Mouse (Mus musculus): Measurements from ENCODE around the gene Hist1h3d. TPM values are rescaled to one million over a fixed set of nuclear protein-coding genes. Genes with fewer than 3 reads are reported as not detected.

Hist1h3d gene
- total and polyA plus RNA-seq, 3 experiments, result 0.94 to 182 (median 13.5) TPM

- TF ChIP-seq ZNF384 (IDR thresholded peaks at IDR 0.05; ENCODE audit: low read depth, low read length), result no peak
- 0 out of 2 replicates have a peak, but pooled peaks have one; percentile 36 for TF ChIP-seq ELF1 (IDR thresholded peaks at IDR 0.05; ENCODE audit: low read depth, low read length)
- TF ChIP-seq MYC (IDR thresholded peaks at IDR 0.05; ENCODE audit: low read depth, low read length), result no peak; the same call in 1 of the 2 replicates
- peak; percentile 97 for TF ChIP-seq UBTF (IDR thresholded peaks at IDR 0.05; ENCODE audit: low read depth, low read length)
- TF ChIP-seq TBP (conservative IDR thresholded peaks at IDR 0.05; ENCODE audit: low read depth, low read length), result peak; percentile 99
- TF ChIP-seq MAX (IDR thresholded peaks at IDR 0.05; ENCODE audit: low read length), result no peak
- no peak for TF ChIP-seq CTCF (conservative IDR thresholded peaks at IDR 0.05 in 1 of 2, IDR thresholded peaks at IDR 0.05 in 1 of 2; ENCODE audit: low read depth in 2 of 2, low read length in 2 of 2)
- peak; percentile 95 for TF ChIP-seq POLR2A (IDR thresholded peaks at IDR 0.05; ENCODE audit: low read depth, low read length)
- TF ChIP-seq HCFC1 (IDR thresholded peaks at IDR 0.05; ENCODE audit: low read depth, low read length), result peak; percentile 71
- TF ChIP-seq MEF2A (IDR thresholded peaks at IDR 0.05; ENCODE audit: borderline replicate concordance, low read depth, low read length), result peak; percentile 58
- 0 out of 2 replicates have a peak, but pooled peaks have one; percentile 37 for TF ChIP-seq NRF1 (IDR thresholded peaks at IDR 0.05; ENCODE audit: low read depth, low read length)
- peak; percentile 98 for TF ChIP-seq CHD1 (IDR thresholded peaks at IDR 0.05; ENCODE audit: low read depth, low read length)
- peak; percentile 64 for TF ChIP-seq MAZ (IDR thresholded peaks at IDR 0.05; ENCODE audit: low read depth, low read length)
- 0 out of 2 replicates have a peak, but pooled peaks have one; percentile 45 for TF ChIP-seq KAT2A (IDR thresholded peaks at IDR 0.05; ENCODE audit: insufficient replicate concordance, low read length)
Observed at GRCm38 (mm10) chr13:23554925-23555838, 20.4 kb upstream of the Hist1h3d start (continued).

- peak overlapping the region; percentile 73 for H3K9ac ChIP-seq (ENCODE audit: insufficient read depth, low read depth)
- H3K4me3 ChIP-seq (replicated peaks in 1 of 3; ENCODE audit: low read depth in 2 of 3, low read length in 2 of 3, poor library complexity in 1 of 3), result peak overlapping the region; percentile 22 to 54 (median 50)
- no peaks in the 10 kb centered on the region for H3K9me3 ChIP-seq (replicated peaks; ENCODE audit: low read length)
- DNase-seq (ENCODE audit: extremely low read depth), result peak; percentile 93
- H3K27ac ChIP-seq (ENCODE audit: insufficient read depth, low read depth), result peak overlapping the region; percentile 83
- H3K4me1 ChIP-seq (ENCODE audit: control insufficient read depth in 1 of 2, insufficient read depth in 2 of 2), result peaks cover 4 to 23% of the 10 kb centered on the region in 2 experiments; a peak in 3 of 4 replicates
- H3K4me2 ChIP-seq (ENCODE audit: insufficient read depth, low read depth, poor library complexity, severe bottlenecking), result peak overlapping the region; percentile 65
- no peaks in the 10 kb centered on the region for H3K27me3 ChIP-seq (replicated peaks)
- H3K36me3 ChIP-seq (replicated peaks in 1 of 2; ENCODE audit: control insufficient read depth in 1 of 2, insufficient read depth in 1 of 2, low read length in 1 of 2), result no peaks in the 10 kb centered on the region
- in situ Hi-C loops (cut with MboI; ENCODE audit: low pct_ligation_motif_present, low pct_unique_long_range_greater_than_20kb, low sequenced_read_pairs) (loop anchor here (25.0 kb wide), 1 partner anchor 1819 kb away; the partner anchor contains the start of gene Hist1h4j), dilution Hi-C loops (cut with MboI; ENCODE audit: extremely low pct_ligation_motif_present, extremely low pct_unique_long_range_greater_than_20kb, low sequenced_read_pairs) (no loop called here)
- no peaks in the 10 kb centered on the region for H3K79me2 ChIP-seq (replicated peaks; ENCODE audit: control insufficient read depth, extremely low read depth, insufficient read depth, poor library complexity, severe bottlenecking)
- peak; percentile 91 for TF ChIP-seq NELFE (IDR thresholded peaks at IDR 0.05; ENCODE audit: low read depth, low read length)
- TF ChIP-seq RCOR1 (conservative IDR thresholded peaks at IDR 0.05; ENCODE audit: low read depth, low read length), result peak; percentile 77; the same call in 1 of the 2 replicates
- no peak for TF ChIP-seq USF2 (conservative IDR thresholded peaks at IDR 0.05; ENCODE audit: low read depth, low read length)
- TF ChIP-seq ZKSCAN1 (IDR thresholded peaks at IDR 0.05; ENCODE audit: borderline replicate concordance, low read depth, low read length), result no peak
- 0 out of 2 replicates have a peak, but pooled peaks have one; percentile 49 for TF ChIP-seq MAFK (IDR thresholded peaks at IDR 0.05; ENCODE audit: insufficient replicate concordance, low read length)
- peak; percentile 5; the same call in 1 of the 2 replicates for TF ChIP-seq MXI1 (IDR thresholded peaks at IDR 0.05; ENCODE audit: low read depth, low read length)
- peak; percentile 97 for TF ChIP-seq POLR2A (IDR thresholded peaks at IDR 0.05; ENCODE audit: low read depth, low read length)
- TF ChIP-seq KAT2A (IDR thresholded peaks at IDR 0.05; ENCODE audit: insufficient replicate concordance, low read length), result no peak
- peak; percentile 96 for TF ChIP-seq TBP (conservative IDR thresholded peaks at IDR 0.05; ENCODE audit: low read depth, low read length)
- TF ChIP-seq IRF4 (IDR thresholded peaks at IDR 0.05; ENCODE audit: low read depth, low read length), result 0 out of 2 replicates have a peak, but pooled peaks have one; percentile 1
- peak; percentile 100 for TF ChIP-seq POLR2AphosphoS2 (IDR thresholded peaks at IDR 0.05; ENCODE audit: low read depth, low read length)
- TF ChIP-seq NRF1 (IDR thresholded peaks at IDR 0.05; ENCODE audit: low read depth, low read length), result no peak
- peak; percentile 99 for TF ChIP-seq ZMIZ1 (IDR thresholded peaks at IDR 0.05; ENCODE audit: low read depth, low read length)
- TF ChIP-seq USF1 (IDR thresholded peaks at IDR 0.05; ENCODE audit: low read depth, low read length), result no peak
- TF ChIP-seq ELF1 (IDR thresholded peaks at IDR 0.05; ENCODE audit: low read depth, low read length), result 0 out of 2 replicates have a peak, but pooled peaks have one; percentile 44
- TF ChIP-seq CTCF (conservative IDR thresholded peaks at IDR 0.05 in 1 of 2, IDR thresholded peaks at IDR 0.05 in 1 of 2; ENCODE audit: low read depth in 2 of 2, low read length in 2 of 2), result no peak
- no peak for TF ChIP-seq ZC3H11A (IDR thresholded peaks at IDR 0.05; ENCODE audit: low read depth, low read length)
- no peak for TF ChIP-seq RAD21 (IDR thresholded peaks at IDR 0.05; ENCODE audit: low read depth, low read length)
- TF ChIP-seq TCF12 (IDR thresholded peaks at IDR 0.05; ENCODE audit: low read depth, low read length), result no peak; the same call in 1 of the 2 replicates
- TF ChIP-seq HCFC1 (IDR thresholded peaks at IDR 0.05; ENCODE audit: low read depth, low read length), result peak; percentile 53
- no peak for TF ChIP-seq JUND (conservative IDR thresholded peaks at IDR 0.05; ENCODE audit: low read depth, low read length)
- no peak for TF ChIP-seq ETS1 (conservative IDR thresholded peaks at IDR 0.05; ENCODE audit: low read depth, low read length)
- no peak; the same call in 1 of the 2 replicates for TF ChIP-seq SIN3A (IDR thresholded peaks at IDR 0.05; ENCODE audit: low read length)
- TF ChIP-seq MAZ (IDR thresholded peaks at IDR 0.05; ENCODE audit: low read depth, low read length), result peak; percentile 80; the same call in 1 of the 2 replicates
- no peak for TF ChIP-seq JUN (IDR thresholded peaks at IDR 0.05; ENCODE audit: insufficient read depth, low read depth, low read length)
Observed at GRCm38 (mm10) chr13:23555839-23556416, 19.6 kb upstream of the Hist1h3d start.

Data from CH12.LX (cell line).